Mouse (Mus musculus) MEL (cell line): Measurements from ENCODE around the gene Zdhhc6. TPM values are rescaled to one million over a fixed set of nuclear protein-coding genes. Genes with fewer than 3 reads are reported as not detected.

ENCODE experiments used
- DNase-seq: peaks from one replicate; pipeline ENCODE4 v3.0.0; 2011; ENCODE audit warnings: low read depth, low spot score
- H3K27ac ChIP-seq: 2 replicates; pipeline ENCODE4 v1.5.1; 2012; ENCODE audit warnings: low read depth, mild to moderate bottlenecking, control low read depth, low read length, moderate library complexity; ENCODE audit not compliant: control insufficient read depth
- H3K27me3 ChIP-seq, 2 experiments: fragments of 150-350 bp in 1 of 2; sonication (generic) in 1 of 2; 2 replicates each; pipeline ENCODE4 v1.6.1; 2012; ENCODE audit warnings: low read length in 2 of 2, mild to moderate bottlenecking in 2 of 2, improper control_type of control experiment in 1 of 2, moderate library complexity in 1 of 2; ENCODE audit not compliant: insufficient read depth in 2 of 2, control insufficient read depth in 1 of 2
- H3K36me3 ChIP-seq, 2 experiments: 2 replicates each; pipeline ENCODE4 v1.6.1; 2012 to 2014; ENCODE audit warnings: low read length in 2 of 2, improper control_type of control experiment in 1 of 2, inconsistent platforms in 1 of 2, mild to moderate bottlenecking in 1 of 2; ENCODE audit not compliant: insufficient read depth in 2 of 2, control insufficient read depth in 1 of 2
- H3K4me1 ChIP-seq, 2 experiments: fragments of 150-350 bp in 1 of 2; sonication (generic) in 1 of 2; 2 replicates each; pipeline ENCODE4 v1.6.1; 2012; ENCODE audit warnings: low read length in 2 of 2, improper control_type of control experiment in 1 of 2, mild to moderate bottlenecking in 1 of 2; ENCODE audit not compliant: insufficient read depth in 2 of 2, control insufficient read depth in 1 of 2
- H3K4me3 ChIP-seq, 2 experiments: fragments of 150-350 bp in 1 of 2; sonication (generic) in 1 of 2; 2 replicates each; pipeline ENCODE4 v1.5.1; 2012; ENCODE audit warnings: low read depth in 2 of 2, low read length in 2 of 2, mild to moderate bottlenecking in 2 of 2, moderate library complexity in 2 of 2, control low read depth in 1 of 2, improper control_type of control experiment in 1 of 2; ENCODE audit not compliant: control insufficient read depth in 1 of 2, insufficient read depth in 1 of 2
- H3K79me2 ChIP-seq: 2 replicates; pipeline ENCODE4 v1.6.1; 2012; ENCODE audit warnings: mild to moderate bottlenecking, low read length, moderate library complexity; ENCODE audit not compliant: control insufficient read depth, poor library complexity, insufficient read depth
- H3K9ac ChIP-seq: 2 replicates; pipeline ENCODE4 v1.6.1; 2012; ENCODE audit warnings: low read depth, mild to moderate bottlenecking, control low read depth, low read length, moderate library complexity; ENCODE audit not compliant: control insufficient read depth, poor library complexity, severe bottlenecking
- H3K9me3 ChIP-seq: fragments of 150-350 bp; sonication (generic); replicated peaks from 2 replicates; pipeline ENCODE4 v1.6.1; 2012; ENCODE audit warnings: mild to moderate bottlenecking, low read length, improper control_type of control experiment, moderate library complexity; ENCODE audit not compliant: insufficient read depth
- BHLHE40 ChIP-seq: IDR thresholded peaks from 2 replicates; pipeline ENCODE4 v1.6.1; 2012; ENCODE audit warnings: low read depth, mild to moderate bottlenecking, inconsistent platforms, low read length, improper control_type of control experiment, borderline replicate concordance
- E2F4 ChIP-seq: IDR thresholded peaks from 2 replicates; pipeline ENCODE4 v1.6.1; 2011; ENCODE audit warnings: low read depth, low read length, improper control_type of control experiment, borderline replicate concordance
- ELF1 ChIP-seq: IDR thresholded peaks from 2 replicates; pipeline ENCODE4 v1.6.1; 2014; ENCODE audit warnings: low read depth, mild to moderate bottlenecking, inconsistent platforms, low read length, improper control_type of control experiment, moderate library complexity
- EP300 ChIP-seq, 2 experiments: IDR thresholded peaks; 2 replicates each; pipeline ENCODE4 v1.6.1; 2011; ENCODE audit warnings: improper control_type of control experiment in 2 of 2, low read length in 2 of 2, low read depth in 1 of 2, mild to moderate bottlenecking in 1 of 2
- ETS1 ChIP-seq: IDR thresholded peaks from 2 replicates; pipeline ENCODE4 v1.6.1; 2012; ENCODE audit warnings: low read depth, mild to moderate bottlenecking, inconsistent platforms, low read length, improper control_type of control experiment, moderate library complexity
- GATA1 ChIP-seq: IDR thresholded peaks from 2 replicates; pipeline ENCODE4 v1.6.1; 2011; ENCODE audit warnings: low read depth, low read length, improper control_type of control experiment
- KAT2A ChIP-seq: conservative IDR thresholded peaks from 2 replicates; pipeline ENCODE4 v1.6.1; 2012; ENCODE audit warnings: low read depth, low read length, improper control_type of control experiment, inconsistent platforms
- MAX ChIP-seq: IDR thresholded peaks from 2 replicates; pipeline ENCODE4 v1.6.1; 2011; ENCODE audit warnings: low read length, improper control_type of control experiment
- MEF2A ChIP-seq: IDR thresholded peaks from 2 replicates; pipeline ENCODE4 v1.6.1; 2014; ENCODE audit warnings: low read depth, mild to moderate bottlenecking, inconsistent platforms, low read length, improper control_type of control experiment; ENCODE audit not compliant: poor library complexity, insufficient replicate concordance, severe bottlenecking; ENCODE audit errors: extremely low read depth
- MXI1 ChIP-seq: IDR thresholded peaks from 2 replicates; pipeline ENCODE4 v1.6.1; 2011; ENCODE audit warnings: mild to moderate bottlenecking, low read depth, low read length, improper control_type of control experiment
- MYB ChIP-seq: IDR thresholded peaks from 2 replicates; pipeline ENCODE4 v1.6.1; 2011; ENCODE audit warnings: mild to moderate bottlenecking, low read depth, low read length, improper control_type of control experiment
- MYC ChIP-seq: IDR thresholded peaks from 2 replicates; pipeline ENCODE4 v1.6.1; 2011; ENCODE audit warnings: low read depth, mild to moderate bottlenecking, low read length, improper control_type of control experiment, moderate library complexity
- POLR2AphosphoS2 ChIP-seq: IDR thresholded peaks from 2 replicates; pipeline ENCODE4 v1.6.1; 2011; ENCODE audit warnings: low read length, improper control_type of control experiment
- RAD21 ChIP-seq: IDR thresholded peaks from 2 replicates; pipeline ENCODE4 v1.6.1; 2011; ENCODE audit warnings: mild to moderate bottlenecking, low read depth, low read length, improper control_type of control experiment
- RCOR1 ChIP-seq: IDR thresholded peaks from 2 replicates; pipeline ENCODE4 v1.6.1; 2012; ENCODE audit warnings: low read depth, mild to moderate bottlenecking, inconsistent platforms, low read length, improper control_type of control experiment
- SMC3 ChIP-seq: IDR thresholded peaks from 2 replicates; pipeline ENCODE4 v1.6.1; 2011; ENCODE audit warnings: low read depth, low read length, improper control_type of control experiment
- TAL1 ChIP-seq: IDR thresholded peaks from 2 replicates; pipeline ENCODE4 v1.6.1; 2012; ENCODE audit warnings: mild to moderate bottlenecking, inconsistent platforms, low read length, moderate library complexity, mixed read lengths
- TBP ChIP-seq: IDR thresholded peaks from 2 replicates; pipeline ENCODE4 v1.8.0; 2011; ENCODE audit warnings: low read depth, low read length, improper control_type of control experiment
- ZC3H11A ChIP-seq: IDR thresholded peaks from 2 replicates; pipeline ENCODE4 v1.6.1; 2012; ENCODE audit warnings: low read depth, mild to moderate bottlenecking, inconsistent platforms, low read length, improper control_type of control experiment
- ZKSCAN1 ChIP-seq: IDR thresholded peaks from 2 replicates; pipeline ENCODE4 v1.6.1; 2012; ENCODE audit warnings: low read depth, mild to moderate bottlenecking, inconsistent platforms, low read length, improper control_type of control experiment, moderate library complexity
- ZMIZ1 ChIP-seq: IDR thresholded peaks from 2 replicates; pipeline ENCODE4 v1.6.1; 2012; ENCODE audit warnings: low read depth, mild to moderate bottlenecking, inconsistent platforms, low read length, improper control_type of control experiment, moderate library complexity
- ZNF384 ChIP-seq: IDR thresholded peaks from 2 replicates; pipeline ENCODE4 v1.6.1; 2012; ENCODE audit warnings: low read depth, mild to moderate bottlenecking, inconsistent platforms, low read length, improper control_type of control experiment
- polyA plus RNA-seq, 2 experiments: library from polyadenylated mRNA; stranded (reverse) in 1 of 2; unstranded in 1 of 2; fragments of >175 nt in 1 of 2; fragments of >200 nt in 1 of 2; gene quantifications; 2 replicates each; pipeline versions ENCODE4 v1.2.1 to v1.2.4; 2012; ENCODE audit warnings: low replicate concordance in 2 of 2, low read depth in 1 of 2; ENCODE audit not compliant: insufficient read length in 2 of 2, insufficient read depth in 1 of 2, missing spikeins in 1 of 2
- total RNA-seq: library from RNA; depleted of rRNA; stranded (reverse); fragments of 300-350 nt; gene quantifications from 2 replicates; pipeline ENCODE4 v1.2.3, GENCODE M21; 2012

Gene Zdhhc6
- total and polyA plus RNA-seq, 3 experiments, result 95.6 to 114 (median 109) TPM

- TF ChIP-seq ZKSCAN1, result no peak
- no peak for TF ChIP-seq TBP
- no peak for TF ChIP-seq ZC3H11A
- no peak for TF ChIP-seq KAT2A
- TF ChIP-seq MYB, result no peak
- no peak for TF ChIP-seq POLR2AphosphoS2
- no peak for TF ChIP-seq MYC
- no peak for TF ChIP-seq ZNF384
- TF ChIP-seq E2F4, result no peak
- no peak for TF ChIP-seq RCOR1
- TF ChIP-seq MXI1, result no peak
- no peak for TF ChIP-seq ELF1
- no peak for TF ChIP-seq EP300 (IDR thresholded peaks at IDR 0.05; ENCODE audit: low read depth in 1 of 2, low read length in 2 of 2)
- no peak for TF ChIP-seq ETS1
- no peak for TF ChIP-seq GATA1
- no peak for TF ChIP-seq MAX
- no peak for TF ChIP-seq BHLHE40
- TF ChIP-seq MEF2A, result no peak
- TF ChIP-seq SMC3, result no peak
- TF ChIP-seq RAD21, result no peak
- H3K9ac ChIP-seq, result no peak overlapping the region
- H3K4me3 ChIP-seq, result no peak overlapping the region
- peaks cover 29% of the 10 kb centered on the region for H3K79me2 ChIP-seq
- peaks cover 20 to 37% of the 10 kb centered on the region in 2 experiments for H3K36me3 ChIP-seq
- no peak for DNase-seq
- no peaks in the 10 kb centered on the region for H3K9me3 ChIP-seq
- peaks cover 22 to 33% of the 10 kb centered on the region in 2 experiments for H3K4me1 ChIP-seq
- H3K27me3 ChIP-seq, result no peaks in the 10 kb centered on the region
- no peak overlapping the region for H3K27ac ChIP-seq
Measured at GRCm38 (mm10) chr19:55268150-55268549, 47.7 kb downstream of the Zdhhc6 start.

DNA sequence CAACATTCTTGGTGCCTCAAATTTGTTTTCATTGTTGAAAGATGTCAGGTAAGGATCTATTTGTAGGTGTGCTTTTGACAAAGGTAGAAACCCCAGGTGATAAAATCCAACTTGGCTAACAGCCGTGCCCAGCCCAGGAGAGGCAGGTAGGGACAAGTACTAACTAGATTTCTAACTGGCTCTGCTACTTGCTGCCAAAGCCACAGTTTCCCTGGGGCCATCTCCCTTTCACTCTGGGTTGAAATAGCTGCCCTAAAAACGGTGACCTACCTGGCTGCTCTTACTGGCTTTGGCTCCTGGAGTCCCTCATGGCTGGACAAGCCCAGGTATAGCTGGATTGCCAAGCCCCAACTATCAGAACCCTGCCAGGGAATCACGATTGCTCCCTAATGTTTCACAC, 49.0 kb downstream of the Zdhhc6 start:
- Histone ChIP-seq H3K79me2 (peaks cover 38% of the 10 kb centered on the region), H3K4me1 (peaks cover 14 to 23% of the 10 kb centered on the region in 2 experiments), H3K27ac (no peak overlapping the region), H3K4me3 (no peak overlapping the region), H3K27me3 (no peaks in the 10 kb centered on the region), H3K36me3 (peaks cover 17 to 29% of the 10 kb centered on the region in 2 experiments), H3K9me3 (no peaks in the 10 kb centered on the region), H3K9ac (no peak overlapping the region)
- no peak for TF ChIP-seq TBP
- no peak for TF ChIP-seq GATA1
- TF ChIP-seq ZMIZ1, result no peak
- TF ChIP-seq TAL1, result no peak
- no peak for DNase-seq
